Mouse (Mus musculus) cerebellum, postnatal 36 days (tissue): ENCODE measurements around the gene Impdh2.
"Not testable (repeated sequence)": the region's sequence is repeated elsewhere in the genome, so short reads cannot be mapped to it uniquely, and the experiment has no call there.

Experiments
- DNase-seq, 2 experiments: peaks; one replicate each; pipeline ENCODE4 v3.0.0; 2021 to 2022; ENCODE audit warnings: mixed read lengths in 2 of 2

Gene Impdh2

GRCm38 (mm10) chr9:108570207-108570896 is 10.3 kb downstream of the Impdh2 start:
- DNase-seq, result peak; percentile 66 to 76

DNA sequence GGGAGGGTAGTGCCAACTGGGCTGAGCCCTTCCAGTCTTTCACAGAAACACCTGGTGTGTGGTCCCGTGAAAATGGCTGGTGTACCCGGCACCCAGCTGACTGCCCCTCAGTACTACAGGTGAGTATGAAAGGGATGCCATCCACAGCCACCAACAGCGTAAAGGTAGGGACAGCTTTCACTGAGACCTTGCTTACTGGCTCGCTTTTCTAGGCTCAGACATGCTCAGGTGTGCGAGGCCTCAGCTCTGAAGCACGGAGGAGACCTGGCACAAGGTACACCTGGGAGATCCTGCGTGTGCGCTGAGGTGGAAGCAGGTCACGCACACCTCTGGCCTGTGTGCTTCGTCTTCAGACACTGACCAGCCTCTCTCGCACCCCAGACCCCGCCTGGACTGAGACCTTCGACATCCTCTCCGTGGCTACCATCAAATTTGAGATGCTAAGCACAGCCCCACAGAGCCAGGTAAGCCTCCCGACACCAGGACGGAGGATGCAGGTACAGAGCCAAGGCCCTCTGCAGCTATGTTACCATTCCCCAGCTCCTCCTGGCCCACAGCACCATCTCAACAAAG is 11.4 kb downstream of the Impdh2 start:
- no peak for DNase-seq

- no peak for DNase-seq
Observed at GRCm38 (mm10) chr9:108572321-108572720, 12.2 kb downstream of the Impdh2 start.

DNA sequence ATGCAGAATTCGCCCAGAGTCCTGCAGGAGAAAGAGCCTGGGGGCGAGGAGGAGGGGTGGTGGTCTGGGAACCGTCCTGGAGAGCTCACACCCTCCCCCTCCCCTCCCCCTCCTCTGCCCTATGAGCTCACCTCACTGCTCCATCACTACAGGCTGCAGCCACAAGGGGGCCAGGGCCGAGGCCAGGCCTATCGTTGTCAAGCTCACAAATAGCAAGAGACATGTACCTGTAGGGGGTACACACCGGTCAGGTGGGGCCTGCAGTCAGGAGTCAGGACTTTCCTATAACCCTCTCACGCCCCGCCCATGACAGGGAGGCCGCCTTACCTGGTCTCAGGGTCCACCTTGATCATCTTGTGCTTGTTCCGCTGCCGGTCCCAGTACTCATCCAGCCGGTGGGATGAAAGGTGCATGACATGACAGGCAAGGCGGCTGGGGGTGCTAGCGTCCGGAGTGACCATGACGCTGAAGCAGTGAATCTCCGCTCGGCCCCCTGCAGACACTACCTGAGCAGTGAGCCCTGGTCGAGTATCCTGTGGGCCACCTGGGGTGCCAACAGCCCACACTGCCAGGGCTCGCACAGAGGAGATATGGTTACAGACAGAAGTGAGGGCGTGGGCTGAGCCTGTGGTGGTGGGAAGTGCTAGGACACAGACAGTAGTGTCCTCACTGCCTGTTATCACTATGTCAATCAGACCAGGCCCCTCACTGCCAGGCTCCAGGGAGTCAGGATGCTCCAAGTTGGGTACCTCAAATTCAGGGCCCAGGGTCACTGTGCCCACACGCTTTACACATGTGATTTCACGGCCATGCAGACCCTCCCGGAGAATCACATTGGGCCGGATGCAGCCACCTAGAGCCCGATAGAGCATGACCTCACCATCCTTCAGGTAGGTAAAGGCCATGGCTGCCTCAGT is 13.9 kb downstream of the Impdh2 start:
- DNase-seq, result peak; percentile 52 to 71

- DNase-seq, result no peak
Observed at GRCm38 (mm10) chr9:108574921-108575320, 14.8 kb downstream of the Impdh2 start.

GRCm38 (mm10) chr9:108575321-108576297 is 15.5 kb downstream of the Impdh2 start:
- DNase-seq, result no peak

- no peak for DNase-seq
Observed at GRCm38 (mm10) chr9:108577025-108577424, 16.9 kb downstream of the Impdh2 start.

- peak; percentile 40 to 53 for DNase-seq
Observed at GRCm38 (mm10) chr9:108577934-108578544, 18.0 kb downstream of the Impdh2 start.

DNA sequence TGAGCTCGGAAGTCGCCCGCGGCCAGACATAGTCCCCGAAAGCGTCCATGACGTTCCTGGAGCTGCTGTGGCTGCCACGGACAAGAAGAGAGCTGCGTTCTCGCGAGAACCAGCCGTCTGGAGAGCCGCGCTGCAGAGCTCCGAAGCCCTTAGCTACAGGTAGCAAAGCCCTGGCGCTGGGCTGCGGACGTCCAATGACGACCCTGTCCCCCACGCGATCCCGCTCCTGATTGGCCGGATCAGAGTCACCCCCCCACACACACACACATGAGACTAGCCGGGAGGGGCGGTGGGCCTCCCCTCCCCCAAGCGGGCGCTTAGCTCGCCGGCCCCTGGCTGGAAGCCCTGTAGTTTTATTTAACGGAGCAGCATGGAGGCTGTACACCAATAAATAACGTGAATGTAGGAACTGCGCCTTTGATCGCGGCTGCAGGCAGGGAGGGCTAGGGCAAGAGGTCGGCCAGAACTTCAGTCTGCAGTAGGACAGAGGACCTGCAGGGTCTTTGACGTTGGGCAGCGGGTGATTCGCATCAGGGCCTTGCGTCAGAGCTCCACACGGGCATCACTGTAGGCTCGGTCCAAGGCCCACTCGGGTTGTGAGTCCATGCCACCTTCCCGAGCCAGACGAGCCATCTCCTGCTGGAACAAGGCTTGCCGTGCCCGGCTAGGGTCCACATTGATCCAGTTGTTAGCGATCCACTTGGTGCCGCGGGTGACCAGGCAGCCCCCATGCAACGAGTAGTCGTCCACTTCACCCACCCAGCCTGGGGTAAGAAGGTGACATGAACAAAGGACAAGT is 18.7 kb downstream of the Impdh2 start, which contains the start of gene Wdr6:
Gene Wdr6 (minus strand): TSS at position 195 of the 799 bp plus-strand sequence.
- DNase-seq, result peak; percentile 86 to 93

DNA sequence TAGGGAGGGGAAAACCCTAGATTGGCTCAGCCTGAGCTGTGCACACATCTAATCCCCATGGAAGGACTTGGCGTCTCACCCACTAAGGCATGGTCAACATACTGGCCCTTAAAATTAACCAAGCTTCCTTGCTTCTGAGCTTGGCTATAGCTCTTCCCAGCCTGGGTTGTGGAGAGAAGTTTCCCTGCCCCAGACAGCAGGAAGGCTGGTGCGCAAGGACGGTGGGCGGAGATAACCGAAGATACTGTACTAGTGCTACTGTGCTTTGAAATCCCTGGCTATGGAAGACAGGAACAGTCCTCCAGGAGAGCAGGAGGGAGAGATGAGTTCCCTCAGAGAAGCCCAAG is 19.2 kb downstream of the Impdh2 start:
- no peak for DNase-seq

DNA sequence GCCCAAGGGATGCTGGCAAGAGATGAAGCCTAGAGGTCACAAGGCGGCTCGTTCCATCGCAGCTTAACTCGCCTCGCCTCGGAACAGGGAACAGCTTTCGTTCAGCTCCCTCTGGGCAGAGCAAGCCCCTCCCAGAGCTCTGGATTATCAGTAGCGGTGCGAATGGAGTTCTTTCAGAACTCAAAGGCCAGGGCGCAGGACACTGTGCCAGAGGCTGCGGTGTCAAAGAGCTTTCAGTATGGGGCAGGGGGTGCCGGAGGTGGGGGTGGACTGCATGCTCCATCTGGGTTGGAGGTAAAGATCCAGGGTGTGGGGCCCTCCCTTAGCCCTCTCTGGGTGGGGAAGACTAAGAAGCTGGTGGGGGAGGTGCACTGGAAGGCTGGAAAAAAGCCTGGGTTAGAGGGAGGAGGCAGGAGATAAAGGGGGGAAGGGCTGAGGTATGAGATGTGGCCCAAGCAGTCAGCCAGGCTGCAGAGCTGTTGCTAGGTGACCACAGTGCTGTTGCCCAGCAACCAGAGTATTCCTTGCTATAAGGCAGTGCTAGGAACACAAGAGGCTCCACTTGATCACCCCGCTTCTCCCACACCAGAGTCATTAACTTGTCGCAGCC is 27.6 kb downstream of the Impdh2 start:
- DNase-seq, result peak; percentile 45 to 57

GRCm38 (mm10) chr9:108589229-108589628 is 29.1 kb downstream of the Impdh2 start:
- DNase-seq, result no peak

DNA sequence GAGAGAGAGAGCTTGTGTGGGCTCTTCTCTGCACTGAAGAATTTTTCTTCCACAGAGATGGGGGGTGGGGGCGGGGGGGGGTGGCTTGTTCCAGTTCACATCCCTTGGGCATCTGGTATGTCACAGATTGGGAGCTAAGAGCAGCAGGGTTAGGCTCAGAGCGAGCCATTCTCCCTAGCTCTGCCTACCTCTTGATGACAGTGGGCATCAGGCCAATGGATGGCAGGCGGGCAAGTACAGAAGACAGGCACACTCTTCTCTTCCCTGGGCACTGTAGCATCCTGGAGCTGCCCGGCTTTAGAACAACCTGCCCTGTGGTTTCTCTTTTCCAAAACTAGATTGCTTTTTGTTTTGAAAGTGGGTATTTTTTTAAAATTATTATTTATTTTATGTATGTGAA is 31.4 kb downstream of the Impdh2 start:
- peak; percentile 47 to 51 for DNase-seq

GRCm38 (mm10) chr9:108594354-108594753 is 34.3 kb downstream of the Impdh2 start:
- DNase-seq, result no peak

DNA sequence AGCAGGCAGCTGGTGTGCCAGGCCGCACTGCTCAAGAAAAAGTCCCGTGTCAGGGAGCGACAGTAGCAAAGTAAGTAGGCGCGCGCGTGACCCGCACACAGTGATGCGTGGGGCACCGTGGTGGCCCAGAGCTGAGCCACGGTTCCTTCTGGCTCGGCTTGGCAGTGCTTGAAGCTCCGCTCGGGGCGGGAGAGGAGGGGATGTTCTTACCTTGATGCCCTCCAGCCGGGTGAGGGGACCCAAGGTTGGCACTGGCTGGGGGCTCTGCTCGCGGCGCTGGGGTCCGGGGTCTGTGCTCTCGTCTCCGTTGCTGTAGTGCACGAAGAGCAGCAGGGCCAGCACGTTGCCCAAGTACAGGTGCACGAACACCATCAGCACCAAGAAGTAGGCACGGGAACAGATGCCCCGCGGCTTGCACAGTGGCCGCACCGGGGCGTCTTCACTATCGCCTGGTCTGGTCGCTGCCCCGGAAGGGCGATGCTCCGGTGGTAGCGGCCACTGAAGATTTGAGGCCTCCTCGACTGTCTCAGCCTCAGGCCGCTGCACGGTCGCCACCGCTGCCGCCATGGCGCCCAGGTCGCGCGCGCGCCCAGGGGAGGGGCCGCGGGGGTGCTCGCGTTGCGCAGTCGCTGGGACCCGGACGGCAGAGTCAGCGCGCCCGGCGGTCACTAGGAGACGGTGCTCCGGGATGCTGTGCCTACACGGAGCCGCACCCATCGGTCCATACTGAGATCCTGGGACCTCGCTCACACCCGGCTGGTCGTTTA is 37.1 kb downstream of the Impdh2 start, which contains the start of gene P4htm:
Gene P4htm (minus strand): TSS at position 670 of the 767 bp plus-strand sequence.
- peak; percentile 80 to 82 for DNase-seq

DNA sequence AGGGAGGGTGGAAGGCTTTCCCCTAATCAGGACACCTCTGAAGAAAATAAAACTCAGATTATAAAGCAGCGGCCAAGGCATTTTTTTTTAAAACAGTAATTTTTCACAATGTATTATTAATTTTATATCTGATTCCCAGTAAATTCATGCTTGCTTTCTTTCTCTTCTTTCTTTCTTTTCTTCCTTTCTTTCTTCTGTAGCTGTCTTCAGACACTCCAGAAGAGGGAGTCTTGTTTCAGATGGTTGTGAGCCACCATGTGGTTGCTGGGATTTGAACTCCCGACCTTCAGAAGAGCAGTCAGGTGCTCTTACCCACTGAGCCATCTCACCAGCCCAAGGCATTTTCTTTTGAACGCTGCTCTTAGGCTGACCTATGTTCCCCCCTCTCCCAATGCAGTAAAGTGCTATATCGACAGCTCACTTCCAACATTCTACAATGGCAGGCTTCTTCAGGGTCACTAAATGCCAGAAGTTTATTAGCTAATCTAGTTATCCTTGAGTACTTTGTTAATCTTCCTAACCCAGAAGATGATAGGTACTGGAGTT is 39.0 kb downstream of the Impdh2 start:
- no peak for DNase-seq

DNA sequence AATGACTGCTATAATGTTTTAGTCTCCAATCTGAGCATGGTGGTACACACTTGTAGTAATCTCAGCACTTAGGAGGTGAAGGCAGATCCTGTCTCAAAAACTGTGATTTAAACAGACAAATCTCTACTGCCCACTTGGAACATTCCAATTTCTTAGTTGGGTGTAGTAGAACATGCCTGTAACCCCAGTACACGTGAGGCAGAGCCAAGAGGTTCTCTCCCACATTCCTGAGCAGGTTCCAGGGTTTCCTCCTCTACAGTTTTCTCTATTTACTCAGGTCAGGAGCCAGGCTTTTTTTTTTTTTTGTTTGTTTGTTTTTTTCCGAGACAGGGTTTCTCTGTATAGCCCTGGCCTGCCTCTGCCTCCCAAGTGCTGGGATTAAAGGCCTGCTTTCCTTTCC is 39.9 kb downstream of the Impdh2 start:
- DNase-seq, result no peak

GRCm38 (mm10) chr9:108601986-108602385 is 41.9 kb downstream of the Impdh2 start:
- DNase-seq, result no peak

DNA sequence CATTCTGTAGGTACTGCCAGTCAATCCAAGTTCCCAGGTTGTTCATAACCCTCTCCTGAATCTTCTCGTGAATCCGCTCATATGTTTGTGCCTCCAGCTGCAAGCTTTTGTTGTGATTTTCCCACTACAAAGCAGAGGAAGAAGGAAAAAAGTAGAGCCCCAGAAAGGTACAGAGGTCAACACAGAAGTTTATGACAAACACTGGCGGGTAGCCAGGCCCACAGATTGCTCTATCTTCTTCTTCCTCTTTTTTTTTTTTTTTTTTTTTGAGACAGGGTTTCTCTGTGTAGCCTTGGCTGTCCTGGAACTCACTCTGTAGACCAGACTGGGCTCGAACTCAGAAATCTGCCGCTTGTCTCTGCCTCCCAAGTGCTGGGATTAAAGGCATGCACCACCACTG is 47.8 kb downstream of the Impdh2 start:
- not testable (repeated sequence) for DNase-seq
